Mouse (Mus musculus): Measurements from ENCODE around the gene Erbb4. TPM values are rescaled to one million over a fixed set of nuclear protein-coding genes. Genes with fewer than 3 reads are reported as not detected.

Erbb4 gene
- polyA plus RNA-seq, 1 experiment from 2014 or later: 0.02 TPM

- Histone ChIP-seq H3K9me3 (ENCODE audit: low read length) (no peaks in the 10 kb centered on the region), H3K4me1 (ENCODE audit: insufficient read depth, low read depth, low read length) (no peaks in the 10 kb centered on the region), H3K27ac (ENCODE audit: low read length) (no peak overlapping the region), H3K4me2 (replicated peaks; ENCODE audit: low read depth, low read length) (no peak overlapping the region), H3K36me3 (ENCODE audit: insufficient read depth, low read length) (no peaks in the 10 kb centered on the region), H3K27me3 (replicated peaks; ENCODE audit: insufficient read depth, low read length) (no peaks in the 10 kb centered on the region), H3K4me3 (ENCODE audit: low read depth, low read length) (no peak overlapping the region), H3K9ac (replicated peaks; ENCODE audit: low read depth) (no peak overlapping the region)
- ATAC-seq (no peak), DNase-seq (ENCODE audit: low spot score) (no peak)
- no peak for TF ChIP-seq CTCF (IDR thresholded peaks at IDR 0.05)
- TF ChIP-seq EP300 (IDR thresholded peaks at IDR 0.05): no peak
- WGBS: 62% methylated on average over 3 of the region's 3 CpGs
Observed at GRCm38 (mm10) chr1:68019618-68020017, 1088.2 kb downstream of the Erbb4 start.

Data from lung, postnatal 0 days (tissue).